Mouse (Mus musculus) embryonic fibroblast, embryonic 13.5 days (primary cell): ENCODE results near the gene Rps26.

Experiments used
- CTCF ChIP-seq: IDR thresholded peaks from 2 replicates; pipeline ENCODE4 v1.5.1; 2011; ENCODE audit warnings: mild to moderate bottlenecking, control low read depth, low read length, moderate library complexity, borderline replicate concordance; ENCODE audit not compliant: insufficient read depth
- POLR2A ChIP-seq: IDR thresholded peaks from 2 replicates; pipeline ENCODE4 v1.6.1; 2011; ENCODE audit warnings: low read depth, mild to moderate bottlenecking, control low read depth, low read length, moderate library complexity

DNA sequence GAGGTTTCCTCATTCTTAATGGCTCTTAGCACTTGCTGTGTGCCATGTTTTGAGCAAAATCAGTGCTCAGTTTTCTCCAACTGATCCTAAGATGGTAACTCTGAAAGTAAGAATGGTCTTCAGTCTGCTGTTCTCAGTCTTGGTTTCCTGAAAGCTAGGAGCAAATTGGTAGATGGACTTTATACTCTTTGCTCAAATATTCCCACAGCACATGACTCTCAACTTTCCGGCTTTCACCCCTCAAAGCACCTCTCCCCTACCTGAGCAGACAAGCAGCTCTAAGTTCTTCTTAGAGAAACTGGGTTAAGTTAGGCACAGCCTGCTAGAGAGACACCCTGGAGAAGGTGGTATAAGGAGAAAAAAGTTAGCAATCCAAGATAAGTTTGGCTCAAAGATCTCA is 30.2 kb upstream of the Rps26 start:
- TF ChIP-seq CTCF (no peak), POLR2A (no peak)
